Mouse (Mus musculus): ENCODE results near the gene Chfr. TPM values are rescaled to one million over a fixed set of nuclear protein-coding genes. Genes with fewer than 3 reads are reported as not detected.
A peak's percentile ranks its signal among the peaks of the same experiment; 100 is the strongest.
"Not testable (repeated sequence)": the region's sequence is repeated elsewhere in the genome, so short reads cannot be mapped to it uniquely, and the experiment has no call there.

Gene Chfr
- polyA plus RNA-seq, 1 experiment from 2014 or later = 42.2 TPM

DNA sequence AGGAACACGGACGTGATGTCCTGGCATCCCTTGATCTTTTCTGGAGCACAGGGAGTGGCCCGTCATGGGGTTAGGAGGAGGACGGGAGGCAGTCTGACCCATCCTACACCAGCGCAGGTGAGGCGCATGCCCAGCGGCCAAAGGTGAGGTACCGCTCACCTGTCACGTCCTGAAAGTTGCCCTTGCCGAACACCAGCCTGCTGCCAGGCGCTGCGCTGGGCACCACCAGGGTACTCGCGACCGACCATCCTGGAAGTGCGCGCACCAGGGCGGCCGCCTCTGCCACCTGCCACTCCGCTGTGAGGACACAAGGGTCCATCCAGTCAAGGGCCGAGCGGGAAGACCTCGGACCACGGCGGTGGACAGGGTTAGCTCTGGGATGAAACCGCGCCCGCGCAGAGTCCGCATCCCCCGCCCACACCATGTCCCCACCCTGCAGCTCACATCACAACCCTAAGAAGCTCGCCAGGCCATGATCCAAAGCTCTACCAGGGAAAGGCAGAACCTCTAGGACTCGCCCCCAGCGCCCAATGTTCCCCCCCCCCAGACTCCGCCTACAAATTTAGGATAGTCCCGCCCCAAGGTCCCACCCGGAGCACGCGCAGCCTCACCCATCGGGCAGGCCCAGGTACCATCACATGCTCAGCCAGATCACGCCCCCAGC is 28.6 kb upstream of the Chfr start:
- Histone ChIP-seq H3K4me1 (ENCODE audit: control insufficient read depth, insufficient read depth, low read length) (peaks cover 12% of the 10 kb centered on the region; the same call in 1 of the 2 replicates), H3K9me3 (ENCODE audit: control insufficient read depth, low read depth, low read length) (peaks cover 3% of the 10 kb centered on the region; the same call in 1 of the 2 replicates), H3K27me3 (ENCODE audit: control insufficient read depth, insufficient read depth, low read length) (no peaks in the 10 kb centered on the region), H3K27ac (ENCODE audit: low read length) (peak overlapping the region; percentile 98), H3K4me2 (replicated peaks; ENCODE audit: low read depth, low read length) (peak overlapping the region; percentile 80), H3K9ac (replicated peaks; ENCODE audit: low read depth, low read length) (peak overlapping the region; percentile 75), H3K4me3 (ENCODE audit: low read depth, low read length) (peak overlapping the region; percentile 81), H3K36me3 (ENCODE audit: control insufficient read depth, insufficient read depth, low read length) (peaks cover 33% of the 10 kb centered on the region)
- no peak; the same call in none of the 2 replicates for ATAC-seq (ENCODE audit: insufficient number of reproducible peaks, insufficient read depth, low FRiP score, low read depth)
- WGBS = 12% methylated on average over 41 of the region's 41 CpGs

DNA sequence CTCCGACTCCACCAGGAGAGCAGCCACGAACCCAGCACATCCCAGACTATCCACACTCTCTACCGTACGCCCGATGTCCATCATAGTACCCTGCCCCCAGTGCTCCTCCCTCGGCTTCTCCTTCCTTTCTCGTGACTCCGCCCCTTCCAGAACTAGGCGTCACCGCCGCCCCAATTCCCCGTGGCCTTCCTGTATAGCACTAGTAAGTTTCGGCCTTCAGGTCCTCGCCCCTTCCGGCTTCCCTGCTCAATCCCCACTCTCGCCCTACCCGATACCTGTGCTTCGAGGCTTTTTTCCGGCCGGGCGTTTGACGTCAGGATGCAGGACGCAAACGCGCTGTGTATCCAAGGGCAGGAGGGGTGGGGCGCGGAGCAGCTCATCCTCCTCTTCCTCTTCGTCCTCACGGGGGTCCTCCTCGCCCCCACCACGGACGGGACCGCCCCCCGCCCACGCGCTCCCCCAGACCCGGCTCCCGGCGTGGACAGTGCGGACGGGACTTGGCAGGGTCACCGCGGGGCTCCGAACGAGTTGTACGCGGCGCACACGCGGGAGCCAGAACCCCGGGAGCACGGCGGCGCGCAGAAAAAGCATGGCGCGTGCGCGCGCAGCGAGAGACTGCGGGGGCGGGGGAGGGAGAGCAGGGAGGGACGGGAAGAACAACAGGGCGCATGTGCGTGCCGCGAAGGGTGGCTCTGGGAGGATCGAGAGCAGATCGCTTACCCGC is 27.9 kb upstream of the Chfr start, which contains the start of gene Gtpbp6:
Gene Gtpbp6 (minus strand): TSS at position 617 of the 724 bp plus-strand sequence.
- Histone ChIP-seq H3K4me3 (ENCODE audit: low read depth, low read length) (peak within 1 kb of the TSS; percentile 81), H3K27me3 (ENCODE audit: control insufficient read depth, insufficient read depth, low read length) (no peaks in the 10 kb centered on the region), H3K4me1 (ENCODE audit: control insufficient read depth, insufficient read depth, low read length) (peaks cover 9% of the 10 kb centered on the region; the same call in 1 of the 2 replicates), H3K4me2 (replicated peaks; ENCODE audit: low read depth, low read length) (peak within 1 kb of the TSS; percentile 80), H3K36me3 (ENCODE audit: control insufficient read depth, insufficient read depth, low read length) (peaks cover 35% of the 10 kb centered on the region), H3K9ac (replicated peaks; ENCODE audit: low read depth, low read length) (peak within 1 kb of the TSS; percentile 75), H3K27ac (ENCODE audit: low read length) (peak within 1 kb of the TSS; percentile 98), H3K9me3 (ENCODE audit: control insufficient read depth, low read depth, low read length) (peaks cover 3% of the 10 kb centered on the region; the same call in 1 of the 2 replicates)
- ATAC-seq (ENCODE audit: insufficient number of reproducible peaks, insufficient read depth, low FRiP score, low read depth) = peak; percentile 90
- under 1% methylated on average over 71 of the region's 71 CpGs for WGBS

DNA sequence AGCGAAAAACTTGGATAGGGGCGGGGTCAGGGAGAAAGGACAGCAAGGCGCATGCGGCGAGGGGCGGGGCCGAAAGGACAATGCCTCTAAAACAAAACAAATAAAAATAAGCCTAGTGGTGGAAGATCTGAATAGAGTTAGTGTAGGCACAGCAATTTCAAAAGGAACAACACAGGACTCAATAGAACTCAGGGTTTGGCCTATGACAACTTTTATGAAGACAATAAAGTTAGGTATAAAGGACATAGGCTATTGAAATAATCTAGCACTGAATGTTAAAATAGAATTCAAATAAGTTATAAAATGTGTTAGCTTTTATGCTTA is 27.4 kb upstream of the Chfr start:
- no peak for ATAC-seq (ENCODE audit: insufficient number of reproducible peaks, insufficient read depth, low FRiP score, low read depth)
- 0% methylated on average over 7 of the region's 7 CpGs for WGBS
- peaks cover 9% of the 10 kb centered on the region; the same call in 1 of the 2 replicates for H3K4me1 ChIP-seq (ENCODE audit: control insufficient read depth, insufficient read depth, low read length)
- peaks cover 35% of the 10 kb centered on the region for H3K36me3 ChIP-seq (ENCODE audit: control insufficient read depth, insufficient read depth, low read length)
- peaks cover 3% of the 10 kb centered on the region; the same call in 1 of the 2 replicates for H3K9me3 ChIP-seq (ENCODE audit: control insufficient read depth, low read depth, low read length)
- H3K4me3 ChIP-seq (ENCODE audit: low read depth, low read length) = peak overlapping the region; percentile 81
- peak overlapping the region; percentile 75; the same call in 1 of the 2 replicates for H3K9ac ChIP-seq (replicated peaks; ENCODE audit: low read depth, low read length)
- peak overlapping the region; percentile 80 for H3K4me2 ChIP-seq (replicated peaks; ENCODE audit: low read depth, low read length)
- peak overlapping the region; percentile 98 for H3K27ac ChIP-seq (ENCODE audit: low read length)
- H3K27me3 ChIP-seq (ENCODE audit: control insufficient read depth, insufficient read depth, low read length) = no peaks in the 10 kb centered on the region

DNA sequence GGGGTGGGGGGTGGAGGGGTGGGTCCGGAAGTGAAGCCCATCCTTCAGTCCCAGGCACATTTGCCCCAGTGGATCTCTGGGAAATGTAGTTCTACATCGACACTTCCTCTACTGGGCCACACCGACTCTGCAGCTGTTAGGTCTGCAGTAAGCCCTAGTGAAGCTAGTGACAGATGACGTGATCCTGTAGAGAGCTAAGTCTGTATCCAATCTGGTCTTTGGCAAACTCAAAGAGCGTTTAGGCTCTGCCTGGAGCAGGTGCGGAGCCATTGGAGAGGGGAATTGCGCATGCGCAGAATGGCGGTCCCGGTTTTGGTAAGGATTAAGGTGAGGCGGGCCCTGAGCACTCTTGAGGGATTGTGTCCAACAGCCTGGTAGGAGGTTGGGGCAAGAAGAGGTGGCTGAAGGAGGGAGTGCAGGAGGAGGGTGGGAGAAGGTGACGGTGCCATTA is 25.6 kb upstream of the Chfr start, which contains the start of gene Zfp605:
Gene Zfp605 (plus strand): TSS at position 102 of the 451 bp plus-strand sequence.
- Histone ChIP-seq H3K27ac (ENCODE audit: low read length) (peak within 1 kb of the TSS; percentile 46; the same call in 1 of the 2 replicates), H3K4me2 (replicated peaks; ENCODE audit: low read depth, low read length) (peak within 1 kb of the TSS; percentile 82), H3K9ac (replicated peaks; ENCODE audit: low read depth, low read length) (peak within 1 kb of the TSS; percentile 38), H3K27me3 (ENCODE audit: control insufficient read depth, insufficient read depth, low read length) (no peaks in the 10 kb centered on the region), H3K36me3 (ENCODE audit: control insufficient read depth, insufficient read depth, low read length) (peaks cover 18% of the 10 kb centered on the region), H3K9me3 (ENCODE audit: control insufficient read depth, low read depth, low read length) (peaks cover under 1% of the 10 kb centered on the region; the same call in 1 of the 2 replicates), H3K4me3 (ENCODE audit: low read depth, low read length) (peak within 1 kb of the TSS; percentile 42), H3K4me1 (ENCODE audit: control insufficient read depth, insufficient read depth, low read length) (peaks cover 9% of the 10 kb centered on the region; the same call in 1 of the 2 replicates)
- WGBS = under 1% methylated on average over 12 of the region's 12 CpGs
- peak; percentile 30 for ATAC-seq (ENCODE audit: insufficient number of reproducible peaks, insufficient read depth, low FRiP score, low read depth)

DNA sequence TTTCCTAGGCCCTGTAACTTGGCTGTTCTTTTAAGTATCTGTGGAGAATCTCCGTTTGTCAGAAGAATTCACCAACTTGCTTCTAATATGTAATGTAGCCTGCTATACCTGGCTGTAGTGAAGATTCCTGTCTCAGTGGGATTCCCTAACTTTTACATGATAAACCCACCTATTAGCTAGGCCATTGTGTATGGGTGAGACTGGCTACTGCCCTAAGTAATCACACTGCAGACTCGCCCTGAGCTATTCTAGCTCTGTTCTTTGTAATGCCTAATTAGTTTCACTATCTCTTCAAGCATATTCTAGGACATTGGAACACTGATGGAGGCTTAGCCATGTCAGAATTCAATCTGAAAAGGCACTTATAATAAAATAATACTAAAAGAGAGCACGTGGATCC is 13.3 kb upstream of the Chfr start:
- not testable (repeated sequence) for H3K4me1 ChIP-seq (ENCODE audit: control insufficient read depth, insufficient read depth, low read length); H3K9ac ChIP-seq (replicated peaks; ENCODE audit: low read depth, low read length); H3K27me3 ChIP-seq (ENCODE audit: control insufficient read depth, insufficient read depth, low read length); ATAC-seq (ENCODE audit: insufficient number of reproducible peaks, insufficient read depth, low FRiP score, low read depth); H3K4me3 ChIP-seq (ENCODE audit: low read depth, low read length); H3K36me3 ChIP-seq (ENCODE audit: control insufficient read depth, insufficient read depth, low read length); H3K4me2 ChIP-seq (replicated peaks; ENCODE audit: low read depth, low read length); H3K9me3 ChIP-seq (ENCODE audit: control insufficient read depth, low read depth, low read length); H3K27ac ChIP-seq (ENCODE audit: low read length)
- WGBS = 79% methylated on average over 3 of the region's 3 CpGs

DNA sequence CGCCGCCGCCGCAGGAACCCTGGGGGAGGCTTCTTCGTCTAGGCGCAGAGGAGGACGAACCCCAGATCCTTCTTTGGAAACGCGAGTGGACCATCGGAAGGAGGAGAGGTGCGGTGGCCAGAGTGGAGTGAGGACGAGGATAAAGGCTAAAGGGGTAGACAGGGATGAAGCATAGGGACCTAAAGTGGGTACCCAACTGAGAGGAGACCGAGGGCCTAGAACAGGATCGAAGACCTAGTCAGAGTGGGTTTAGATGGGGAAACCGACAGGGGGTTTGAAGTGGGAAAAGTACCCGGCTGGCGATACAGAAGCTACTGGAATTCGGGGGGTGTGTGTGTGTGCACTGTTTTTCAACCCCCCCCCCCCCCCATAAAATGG is 434 bp downstream of the Chfr start:
- 6% methylated on average over 18 of the region's 18 CpGs for WGBS
- Histone ChIP-seq H3K4me2 (replicated peaks; ENCODE audit: low read depth, low read length) (peak overlapping the region; percentile 65), H3K9me3 (ENCODE audit: control insufficient read depth, low read depth, low read length) (peaks cover 6% of the 10 kb centered on the region; the same call in 1 of the 2 replicates), H3K4me3 (ENCODE audit: low read depth, low read length) (peak overlapping the region; percentile 79), H3K27me3 (ENCODE audit: control insufficient read depth, insufficient read depth, low read length) (no peaks in the 10 kb centered on the region), H3K27ac (ENCODE audit: low read length) (peak overlapping the region; percentile 39; the same call in 1 of the 2 replicates), H3K36me3 (ENCODE audit: control insufficient read depth, insufficient read depth, low read length) (no peaks in the 10 kb centered on the region; the same call in 1 of the 2 replicates), H3K9ac (replicated peaks; ENCODE audit: low read depth, low read length) (peak overlapping the region; percentile 61), H3K4me1 (ENCODE audit: control insufficient read depth, insufficient read depth, low read length) (no peaks in the 10 kb centered on the region)
- ATAC-seq (ENCODE audit: insufficient number of reproducible peaks, insufficient read depth, low FRiP score, low read depth) = peak; percentile 46; the same call in 1 of the 2 replicates

DNA sequence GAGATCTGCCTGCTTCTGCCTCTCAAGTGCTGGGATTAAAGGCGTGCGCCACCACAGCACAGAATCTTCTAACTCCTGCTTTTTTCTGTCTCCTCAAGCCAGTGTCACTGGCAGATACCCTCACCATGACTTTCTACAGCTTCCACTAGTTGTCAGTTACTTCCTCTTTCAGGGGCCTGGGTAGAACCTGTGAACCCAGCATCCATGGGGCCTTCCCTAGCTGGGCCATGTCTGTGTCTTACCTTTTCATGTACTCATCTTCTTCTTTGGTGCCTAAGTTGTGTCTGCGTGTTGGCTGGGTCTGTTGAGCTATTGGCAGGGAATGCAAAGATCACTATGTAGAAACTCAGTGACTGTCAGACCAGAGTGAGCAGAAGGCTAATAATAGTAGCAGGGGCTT is 2.2 kb downstream of the Chfr start:
- WGBS = 95% methylated on average over 3 of the region's 3 CpGs
- Histone ChIP-seq H3K4me3 (ENCODE audit: low read depth, low read length) (no peak overlapping the region), H3K4me2 (replicated peaks; ENCODE audit: low read depth, low read length) (no peak overlapping the region), H3K4me1 (ENCODE audit: control insufficient read depth, insufficient read depth, low read length) (no peaks in the 10 kb centered on the region), H3K9me3 (ENCODE audit: control insufficient read depth, low read depth, low read length) (peaks cover 6% of the 10 kb centered on the region; the same call in 1 of the 2 replicates), H3K9ac (replicated peaks; ENCODE audit: low read depth, low read length) (no peak overlapping the region), H3K27ac (ENCODE audit: low read length) (no peak overlapping the region), H3K36me3 (ENCODE audit: control insufficient read depth, insufficient read depth, low read length) (peaks cover 5% of the 10 kb centered on the region; the same call in 1 of the 2 replicates), H3K27me3 (ENCODE audit: control insufficient read depth, insufficient read depth, low read length) (no peaks in the 10 kb centered on the region)
- ATAC-seq (ENCODE audit: insufficient number of reproducible peaks, insufficient read depth, low FRiP score, low read depth) = no peak

DNA sequence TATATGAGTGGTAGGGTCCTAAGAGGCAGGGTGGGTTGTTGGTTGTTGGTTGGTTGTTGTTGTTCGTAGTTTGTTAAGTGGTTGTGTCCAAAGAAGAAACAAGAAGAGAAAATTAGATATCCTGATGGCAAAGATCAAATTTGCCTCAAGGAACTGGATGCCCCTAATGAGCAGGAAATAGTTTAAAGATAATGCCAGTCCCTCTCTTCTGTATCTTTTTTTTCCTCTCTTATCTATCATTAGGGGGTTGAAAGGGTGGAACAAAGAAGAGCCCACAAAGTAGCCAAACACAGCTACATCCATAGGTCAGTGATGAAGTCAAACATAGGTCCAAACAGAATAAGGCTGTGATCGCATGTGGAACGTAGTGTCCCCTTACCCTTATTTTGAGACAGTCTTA is 3.7 kb downstream of the Chfr start:
- Histone ChIP-seq H3K4me1 (ENCODE audit: control insufficient read depth, insufficient read depth, low read length) (no peaks in the 10 kb centered on the region), H3K4me2 (replicated peaks; ENCODE audit: low read depth, low read length) (no peak overlapping the region), H3K9ac (replicated peaks; ENCODE audit: low read depth, low read length) (no peak overlapping the region), H3K27me3 (ENCODE audit: control insufficient read depth, insufficient read depth, low read length) (no peaks in the 10 kb centered on the region), H3K9me3 (ENCODE audit: control insufficient read depth, low read depth, low read length) (no peaks in the 10 kb centered on the region), H3K36me3 (ENCODE audit: control insufficient read depth, insufficient read depth, low read length) (peaks cover 11% of the 10 kb centered on the region), H3K4me3 (ENCODE audit: low read depth, low read length) (no peak overlapping the region), H3K27ac (ENCODE audit: low read length) (no peak overlapping the region)
- 94% methylated on average over 3 of the region's 3 CpGs for WGBS
- ATAC-seq (ENCODE audit: insufficient number of reproducible peaks, insufficient read depth, low FRiP score, low read depth) = no peak
